Mouse (Mus musculus) heart, adult 18-20 months (tissue): ENCODE data around the gene Med12. TPM values are rescaled to one million over a fixed set of nuclear protein-coding genes. Genes with fewer than 3 reads are reported as not detected.
"Not testable (repeated sequence)": the region's sequence is repeated elsewhere in the genome, so short reads cannot be mapped to it uniquely, and the experiment has no call there.

Source experiments
- DNase-seq, 2 experiments: peaks; one replicate each; pipeline ENCODE4 v3.0.0; 2021 to 2022; ENCODE audit warnings: mixed read lengths in 1 of 2
- total RNA-seq, 2 experiments: library from RNA; stranded (reverse); gene quantifications; 2 replicates each; pipeline ENCODE4 v1.2.3; 2021

Med12 gene
- total RNA-seq, 2 experiments from 2014 or later, result 13.5 to 19.1 TPM

DNA sequence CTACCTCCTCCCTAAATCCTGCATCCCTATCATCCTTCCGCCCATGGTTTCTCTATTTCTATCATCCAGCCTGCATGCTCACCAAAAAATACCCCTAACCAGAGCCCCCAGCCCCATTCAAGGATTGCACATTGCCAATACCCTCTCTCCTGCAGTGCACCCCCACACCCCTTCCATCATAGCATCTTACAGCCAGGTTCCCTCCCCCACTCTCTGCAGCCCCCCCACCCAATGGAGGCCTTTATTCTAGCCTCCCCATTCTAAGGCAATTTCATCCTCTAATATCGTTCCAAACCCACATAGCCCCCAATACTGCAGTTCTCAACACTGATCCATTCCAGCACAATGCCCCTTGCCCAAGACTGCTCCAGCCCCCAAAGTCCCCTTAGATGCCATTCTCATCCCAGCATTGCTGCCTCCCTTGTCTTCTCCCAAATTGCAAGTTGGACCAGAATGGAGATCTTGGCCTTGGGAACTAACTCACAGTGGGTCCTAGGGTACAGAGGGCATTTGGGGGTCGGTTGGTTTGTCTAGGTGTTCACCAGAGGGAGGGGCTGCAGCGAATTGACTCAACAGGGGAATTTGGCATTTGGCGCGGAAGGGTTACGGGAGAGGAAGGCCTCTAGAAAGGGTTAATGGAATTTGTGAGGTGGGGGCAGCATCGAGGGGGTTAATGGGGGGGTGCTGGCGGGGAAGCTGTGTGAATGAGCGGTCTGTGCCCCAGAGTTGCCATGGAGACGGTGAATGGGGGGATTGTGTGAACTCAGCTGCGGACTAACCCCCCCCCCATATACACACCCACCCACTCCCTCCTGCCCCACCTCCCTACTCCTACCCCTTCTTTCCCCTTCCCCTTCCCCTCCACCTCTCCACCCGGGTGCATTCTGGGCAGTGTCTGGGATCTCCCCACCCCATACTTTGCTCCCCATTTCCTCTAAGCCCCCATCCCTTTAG is 25.9 kb downstream of the Med12 start:
- DNase-seq, result no peak

DNA sequence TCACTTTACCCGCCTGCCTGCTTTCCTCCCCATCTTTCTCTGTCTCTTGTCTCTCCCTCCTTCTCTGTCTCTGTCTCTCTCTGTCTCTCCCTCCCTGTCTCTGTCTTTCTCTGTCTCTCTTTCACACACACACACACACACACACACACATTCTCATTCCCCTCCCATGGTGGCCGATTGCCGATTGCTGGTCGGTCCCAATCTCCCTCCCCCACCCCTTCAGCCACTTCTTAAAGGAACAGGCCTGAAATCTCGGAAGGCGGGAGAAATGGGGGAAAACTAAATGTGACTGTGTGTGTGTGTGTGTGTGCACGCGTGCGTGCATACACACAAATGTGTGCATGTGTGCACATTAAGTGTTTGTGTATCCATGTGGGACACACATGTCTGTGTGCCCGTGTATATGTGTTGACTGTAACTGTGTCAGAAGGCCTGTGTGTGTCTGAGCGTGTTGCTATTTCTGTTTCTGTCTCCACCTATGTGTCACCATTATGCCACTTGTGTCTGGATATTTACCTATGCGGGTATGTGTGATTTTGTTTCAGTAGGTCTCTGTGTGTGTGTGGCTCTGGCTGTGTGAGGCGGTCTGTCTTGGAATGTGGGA is 26.7 kb downstream of the Med12 start:
- DNase-seq, result no peak

DNA sequence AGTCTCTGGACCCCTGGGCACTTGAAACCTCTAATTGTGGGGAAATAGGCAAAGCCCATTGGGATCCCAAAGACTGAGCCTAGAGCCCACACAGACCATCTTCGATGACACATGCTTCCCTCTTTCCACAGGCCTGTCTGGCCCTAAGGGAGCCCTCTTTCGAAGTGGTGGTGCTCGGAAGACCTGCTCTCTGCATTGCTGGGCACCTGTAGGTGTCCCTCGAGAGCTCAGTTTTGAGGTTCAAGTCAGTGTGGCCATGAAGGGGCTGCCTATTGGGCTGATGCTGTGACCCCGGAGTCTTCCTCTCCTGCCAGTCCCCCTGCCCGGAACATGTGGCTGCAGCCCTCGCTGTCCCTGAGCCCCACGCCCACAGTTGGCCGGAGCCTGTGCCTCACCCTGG is 27.8 kb downstream of the Med12 start:
- no peak for DNase-seq

DNA sequence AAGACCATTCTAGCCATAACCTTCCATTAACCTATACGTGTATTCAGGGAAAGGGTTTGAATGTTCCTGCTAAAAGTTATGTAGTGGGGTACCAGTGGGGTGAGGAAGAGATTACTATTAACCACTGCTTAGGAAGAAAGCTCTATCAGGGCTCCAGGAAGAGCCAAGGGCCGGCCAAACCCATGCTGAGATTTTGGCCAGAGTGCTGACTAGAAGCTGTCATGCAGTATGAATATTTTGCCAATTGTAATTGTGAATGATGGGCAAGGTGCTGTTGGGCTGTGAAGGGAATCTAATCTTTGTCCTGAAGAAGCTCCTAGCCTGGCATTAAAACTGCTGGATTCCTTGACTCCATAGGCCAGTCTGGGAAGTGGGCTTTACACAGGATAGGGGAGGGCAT is 30.8 kb downstream of the Med12 start:
- DNase-seq, result no peak

DNA sequence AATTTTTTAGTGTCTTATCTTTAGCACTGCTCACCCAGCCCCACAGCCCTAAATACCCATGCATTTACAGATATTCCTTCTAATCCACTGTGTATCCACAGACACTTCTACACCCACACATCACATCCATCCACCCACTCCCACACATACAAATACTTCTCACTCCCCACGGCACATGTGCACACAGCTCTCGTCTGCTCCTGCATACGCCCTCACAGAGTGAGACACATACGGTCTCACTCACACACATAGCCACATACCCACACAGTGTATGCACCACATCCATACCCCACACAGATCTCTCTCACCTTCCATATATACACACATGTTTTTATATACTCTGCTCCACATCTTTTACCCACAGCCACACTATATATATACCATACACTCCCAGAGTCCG is 35.5 kb downstream of the Med12 start:
- no peak for DNase-seq

DNA sequence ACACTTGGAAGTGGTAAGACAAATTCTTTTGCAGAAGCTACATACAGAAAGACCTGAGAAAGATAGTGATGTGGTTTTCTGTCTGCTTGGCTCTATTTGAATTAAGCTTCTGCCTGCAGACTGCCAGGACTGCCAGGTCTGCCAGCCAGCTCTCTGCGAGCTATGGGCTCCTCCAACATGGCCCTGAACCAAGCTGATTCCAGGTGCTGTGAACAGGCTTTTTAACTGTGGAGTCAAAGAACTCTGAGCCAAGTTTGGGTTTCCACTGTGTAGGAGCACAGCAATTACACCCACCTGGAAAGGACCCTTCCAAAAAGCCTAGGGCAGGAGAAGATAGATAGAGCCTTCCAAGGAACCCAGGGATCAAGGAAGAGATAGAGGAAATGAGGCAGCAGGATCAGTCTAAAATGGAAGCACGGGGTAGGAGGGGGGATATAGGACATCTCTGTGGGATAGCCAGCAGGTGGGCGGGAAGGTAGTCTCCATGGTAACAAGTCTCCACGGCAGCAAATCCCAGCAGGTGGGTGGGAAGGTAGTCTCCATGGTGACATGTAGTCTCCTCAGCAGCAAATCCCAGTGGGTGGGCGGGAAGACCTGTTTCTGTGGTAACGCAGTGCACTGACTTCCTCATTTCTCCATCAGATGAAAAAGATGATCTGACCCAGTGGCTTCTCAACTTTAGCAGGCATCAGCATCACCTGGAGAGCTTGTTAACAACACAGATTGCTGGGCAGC is 40.0 kb downstream of the Med12 start:
- DNase-seq, result no peak

DNA sequence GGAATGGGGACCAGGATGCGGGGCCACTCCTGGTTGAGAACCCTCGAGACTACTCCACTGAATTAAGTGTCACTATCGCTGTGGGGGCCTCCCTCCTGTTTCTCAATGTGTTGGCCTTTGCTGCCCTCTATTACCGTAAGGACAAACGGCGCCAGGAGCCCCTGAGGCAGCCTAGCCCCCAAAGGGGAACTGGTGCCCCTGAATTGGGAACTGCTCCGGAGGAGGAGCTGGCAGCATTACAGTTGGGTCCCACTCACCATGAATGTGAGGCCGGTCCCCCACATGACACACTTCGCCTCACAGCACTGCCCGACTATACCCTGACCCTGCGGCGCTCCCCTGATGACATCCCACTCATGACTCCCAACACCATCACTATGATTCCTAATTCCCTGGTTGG is 45.9 kb downstream of the Med12 start:
- no peak for DNase-seq

DNA sequence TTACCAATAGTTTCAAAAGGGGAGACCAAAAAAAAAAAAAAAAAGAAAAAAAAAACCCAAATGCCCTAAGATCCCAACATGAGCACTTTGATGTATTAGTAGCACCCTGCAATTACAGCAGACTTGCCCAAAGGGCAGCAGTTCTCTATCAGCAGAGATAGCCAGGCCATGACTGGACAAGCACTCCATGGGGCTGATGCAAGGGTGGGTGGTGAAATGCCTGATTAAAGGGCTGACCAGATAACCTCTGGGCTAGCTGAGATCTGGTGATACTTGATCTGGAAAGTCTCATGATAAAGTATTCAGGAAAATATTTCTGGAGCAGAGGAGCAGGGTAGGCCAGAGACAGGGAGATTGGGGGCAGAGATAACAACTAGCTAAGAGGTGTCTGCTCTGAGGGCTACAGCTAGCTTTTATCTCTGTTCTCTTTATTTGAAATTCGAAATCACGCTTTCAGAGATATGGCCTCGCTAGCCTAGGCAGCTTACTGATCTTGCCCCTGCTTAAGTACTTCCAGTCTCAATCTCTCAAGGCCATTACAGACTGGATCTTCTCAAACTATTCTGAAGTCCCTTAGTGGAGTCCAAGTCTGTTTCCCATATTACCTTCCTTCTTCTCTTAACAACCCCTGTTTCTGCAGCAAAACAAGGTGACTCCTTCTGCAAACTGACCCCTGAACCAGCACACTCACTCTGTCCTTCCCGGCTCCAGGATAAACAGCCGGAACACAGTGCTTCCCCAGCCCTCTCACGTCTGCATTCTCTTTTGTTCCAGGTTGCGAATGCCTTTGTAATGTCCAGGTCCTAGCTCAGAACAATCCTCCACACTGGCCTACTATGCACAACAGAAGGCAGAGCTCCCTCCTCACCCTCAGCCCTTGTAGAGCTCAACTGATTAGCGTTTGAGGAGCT is 52.4 kb downstream of the Med12 start:
- no peak for DNase-seq

DNA sequence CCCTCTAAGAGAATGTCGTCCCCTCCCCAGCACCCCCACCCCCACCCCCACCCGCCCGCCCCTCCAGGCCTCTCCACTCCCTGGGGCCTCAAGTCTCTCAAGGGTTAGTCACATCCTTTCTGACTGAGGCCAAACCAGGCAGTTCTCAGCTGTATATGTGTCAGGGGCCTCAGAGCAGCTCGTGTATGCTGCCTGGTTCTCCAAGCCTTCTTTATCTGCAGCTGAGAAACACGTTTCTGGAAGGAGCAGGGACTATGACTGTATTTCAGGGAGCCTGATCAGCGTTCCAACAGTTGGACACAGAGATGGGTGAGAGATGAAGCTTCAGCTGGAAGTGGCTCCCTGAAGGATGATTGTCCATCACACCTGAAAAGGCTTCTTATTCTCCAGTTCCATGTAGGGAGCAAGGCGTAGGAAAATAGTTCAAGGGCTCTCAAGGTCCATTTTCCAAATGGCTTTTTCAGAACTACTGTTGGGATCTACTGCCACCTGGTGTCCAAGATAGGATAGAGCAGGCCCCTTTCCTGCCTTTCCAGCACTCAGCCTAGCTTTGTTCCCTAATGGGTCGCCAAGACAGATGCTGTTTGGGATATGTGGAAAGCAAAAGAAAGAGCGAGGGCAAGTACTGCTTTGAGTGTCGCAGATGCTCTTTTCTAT is 55.7 kb downstream of the Med12 start:
- DNase-seq, result peak; percentile 60 to 77

DNA sequence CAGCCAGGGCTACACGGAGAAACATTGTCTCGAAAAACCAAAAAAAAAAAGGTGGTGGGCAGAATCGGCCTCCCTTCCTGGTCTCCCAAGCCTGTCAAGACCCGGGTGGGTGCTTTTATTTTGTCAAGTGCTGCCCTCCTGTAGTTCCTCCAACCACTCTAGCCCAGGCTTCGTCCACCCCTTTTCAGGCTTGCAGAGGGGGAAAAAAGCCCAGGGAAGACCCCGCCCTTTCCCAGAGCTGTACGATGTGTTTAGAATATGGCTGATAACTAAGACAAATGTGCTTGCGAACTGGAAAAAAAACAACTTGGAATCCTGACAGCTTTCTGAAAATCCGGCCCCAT is 58.2 kb downstream of the Med12 start:
- no peak for DNase-seq

DNA sequence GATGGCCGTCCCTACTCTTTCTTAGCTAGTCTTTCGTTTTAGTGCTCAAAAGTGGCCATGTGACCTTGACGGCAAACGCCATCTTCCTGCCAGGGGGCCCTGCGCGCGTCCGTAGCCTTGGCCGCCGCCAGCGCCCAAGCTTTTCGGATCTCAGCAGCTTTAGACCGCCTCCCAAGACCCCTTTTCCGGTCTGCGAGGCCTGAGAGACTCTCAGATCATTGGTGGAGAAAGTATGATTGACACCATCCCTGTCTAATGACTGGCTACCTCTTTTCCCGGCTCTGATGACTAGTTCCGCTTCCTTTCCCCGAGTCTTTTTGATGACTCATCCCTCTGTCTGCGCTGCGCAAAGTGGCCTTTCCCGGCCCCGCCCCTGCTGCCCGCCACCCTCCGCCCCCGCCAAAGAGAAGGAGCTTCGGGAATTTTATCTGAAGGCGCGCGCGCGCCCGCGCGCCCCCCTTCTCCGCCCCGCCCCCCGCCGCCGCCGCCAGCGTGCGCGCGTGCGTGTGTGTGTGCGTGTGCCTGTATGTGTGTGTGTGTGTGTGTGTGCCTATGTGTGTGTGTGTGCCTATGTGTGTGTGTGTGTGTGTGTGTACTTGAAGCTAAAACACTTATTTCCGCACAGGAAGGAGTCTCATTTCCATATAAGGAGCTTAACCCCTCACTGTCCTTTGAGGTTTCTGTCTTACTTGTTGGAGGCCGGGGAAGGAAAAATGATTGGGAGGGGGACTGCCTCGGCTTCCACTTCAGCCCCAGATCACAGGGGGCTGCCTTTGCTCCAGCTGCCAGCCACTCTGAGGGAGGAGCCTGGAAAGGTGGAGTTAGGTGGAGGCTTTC is 58.8 kb downstream of the Med12 start:
- peak; percentile 87 to 95 for DNase-seq

DNA sequence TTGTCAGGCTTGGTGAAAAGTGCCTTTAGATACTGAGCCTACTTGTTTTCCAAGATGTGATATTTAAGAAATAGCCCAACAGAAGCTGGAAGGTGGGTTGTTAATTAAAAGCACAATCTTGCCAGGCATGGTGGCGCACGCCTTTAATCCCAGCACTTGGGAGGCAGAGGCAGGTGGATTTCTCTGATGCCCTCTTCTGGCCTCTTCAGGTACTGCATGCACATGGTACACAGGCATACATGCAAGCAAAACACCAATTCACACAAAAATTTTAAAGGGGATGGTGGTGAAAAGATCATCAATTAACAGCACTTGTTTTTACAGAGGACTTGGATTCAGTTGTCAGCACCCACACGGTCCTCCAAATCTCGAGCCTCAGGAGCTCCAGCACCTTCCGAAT is 60.8 kb downstream of the Med12 start:
- no peak for DNase-seq

DNA sequence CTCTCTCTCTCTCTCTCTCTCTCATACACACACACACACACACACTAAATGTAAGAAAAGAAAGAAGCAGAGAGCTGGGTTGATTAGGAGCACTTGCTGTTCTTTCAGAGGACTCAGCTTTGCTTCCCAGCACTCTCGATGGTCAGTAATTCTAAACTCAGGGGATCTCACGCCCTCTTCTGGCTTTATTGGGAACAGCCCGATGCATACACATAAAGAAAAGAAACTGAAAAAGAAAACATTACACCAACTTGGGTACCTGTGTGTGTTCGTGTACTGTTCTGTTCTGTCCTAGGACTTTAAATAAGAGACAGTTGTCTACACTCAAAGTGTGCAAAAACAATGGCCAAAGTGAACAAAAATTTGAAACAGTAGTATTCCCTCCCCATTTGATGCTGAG is 64.8 kb downstream of the Med12 start:
- no peak for DNase-seq

DNA sequence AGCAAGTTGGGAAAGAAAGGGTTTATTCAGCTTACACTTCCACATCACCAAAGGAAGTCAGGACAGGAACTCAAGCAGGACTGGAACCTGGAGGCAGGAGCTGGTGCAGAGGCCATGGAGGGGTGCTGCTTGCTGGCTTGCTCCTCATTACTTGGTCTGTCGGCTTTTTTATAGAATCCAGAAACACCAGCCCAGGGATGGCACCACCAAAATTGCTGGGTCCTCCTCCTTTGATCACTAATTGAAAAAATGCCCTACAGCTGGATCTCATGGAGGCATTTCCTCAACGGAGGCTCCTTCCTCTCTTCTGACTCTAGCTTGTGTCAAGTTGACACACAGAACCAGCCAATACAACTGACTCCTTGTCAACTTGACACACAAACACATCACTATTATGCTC is 69.0 kb downstream of the Med12 start:
- DNase-seq, result not testable (repeated sequence)

DNA sequence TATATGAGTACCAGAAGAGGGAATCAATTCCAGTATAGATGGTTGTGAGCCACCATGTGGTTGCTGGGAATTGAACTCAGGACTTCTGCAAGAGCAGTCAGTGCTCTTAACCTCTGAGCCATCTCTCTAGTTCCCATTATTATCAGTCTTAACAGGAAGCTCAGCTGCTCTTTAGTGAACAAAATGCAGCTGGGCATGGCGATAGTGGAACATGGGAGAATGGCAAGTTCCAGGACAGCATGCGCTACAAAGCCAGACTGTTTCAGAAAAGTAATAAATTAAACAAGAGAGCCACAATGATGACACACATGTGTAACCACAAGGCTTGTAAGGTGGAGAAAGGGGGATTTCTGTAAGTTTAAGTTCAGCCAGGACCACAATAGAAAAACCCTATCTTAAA is 71.6 kb downstream of the Med12 start:
- DNase-seq, result no peak

DNA sequence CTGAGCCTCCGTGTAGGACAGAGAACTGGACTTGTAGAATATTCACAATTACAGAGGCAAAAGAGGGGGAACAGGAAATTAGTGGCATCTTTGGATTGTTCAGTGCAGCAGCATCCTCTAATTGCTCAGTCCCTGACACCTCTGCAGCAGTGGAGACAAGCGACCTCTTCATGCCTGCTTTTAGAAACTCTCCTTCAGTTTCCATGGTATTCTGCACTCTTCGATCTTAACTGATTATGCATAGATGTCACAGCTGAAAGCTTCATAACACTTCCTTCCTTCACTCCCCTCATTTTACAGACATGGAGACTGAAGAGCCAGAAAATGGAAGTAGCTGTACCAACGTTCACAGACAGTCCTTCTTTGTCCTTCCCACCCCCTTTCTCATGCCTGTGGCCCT is 72.6 kb downstream of the Med12 start:
- no peak for DNase-seq
